Mouse (Mus musculus) c-Kit-positive CD71-positive TER-119-positive erythroid progenitor cells, embryonic 14.5 days (primary cell): Measurements from ENCODE around the gene Npcd.

Source experiments
- DNase-seq: peaks from one replicate; pipeline ENCODE4 v3.0.0-alpha.2; 2013; ENCODE audit warnings: low spot score

Npcd gene

DNA sequence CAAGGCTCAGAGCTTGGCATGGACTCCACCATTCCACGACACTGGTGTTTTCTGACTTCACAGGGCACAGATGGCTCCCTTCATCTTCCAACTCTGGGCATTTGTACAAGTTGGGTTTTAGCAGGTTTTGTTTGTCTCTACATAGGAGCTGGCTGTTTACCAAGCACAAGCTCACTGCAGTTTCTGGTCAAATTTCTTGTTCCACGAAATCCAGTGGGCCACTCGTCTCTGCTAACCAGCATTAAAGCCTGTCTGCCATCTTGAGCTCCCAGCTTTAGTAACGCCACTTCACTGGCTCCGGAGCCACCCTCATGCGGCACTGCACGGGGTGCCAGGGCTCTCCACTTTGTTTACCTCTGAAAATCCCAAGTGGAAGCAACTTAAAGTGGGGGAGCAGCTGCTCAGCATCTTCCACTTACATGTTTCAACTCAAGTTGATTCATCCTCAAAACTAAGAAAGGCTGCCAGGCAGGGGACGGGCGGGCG lies 67.4 kb downstream of the Npcd start:
- no peak for DNase-seq

DNA sequence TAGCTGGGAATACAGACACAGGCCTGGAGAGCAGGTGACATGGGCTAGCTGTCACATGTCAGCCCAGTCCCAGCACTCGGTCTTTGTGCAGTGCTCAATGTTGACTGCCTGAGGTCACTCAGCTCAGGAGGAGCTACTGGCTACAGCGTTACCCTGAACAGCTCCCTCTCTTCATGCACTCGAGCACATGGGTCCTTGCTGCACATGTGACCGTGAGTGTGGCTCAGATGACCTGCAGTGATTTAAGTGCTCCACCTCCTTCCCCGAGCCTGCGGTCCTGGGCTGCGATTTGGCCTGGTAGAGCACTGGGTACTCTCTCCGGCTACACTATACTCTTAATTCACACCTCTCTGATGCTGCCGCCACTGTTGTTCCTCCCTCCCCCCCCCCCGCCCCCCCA lies 67.9 kb downstream of the Npcd start:
- no peak for DNase-seq

DNA sequence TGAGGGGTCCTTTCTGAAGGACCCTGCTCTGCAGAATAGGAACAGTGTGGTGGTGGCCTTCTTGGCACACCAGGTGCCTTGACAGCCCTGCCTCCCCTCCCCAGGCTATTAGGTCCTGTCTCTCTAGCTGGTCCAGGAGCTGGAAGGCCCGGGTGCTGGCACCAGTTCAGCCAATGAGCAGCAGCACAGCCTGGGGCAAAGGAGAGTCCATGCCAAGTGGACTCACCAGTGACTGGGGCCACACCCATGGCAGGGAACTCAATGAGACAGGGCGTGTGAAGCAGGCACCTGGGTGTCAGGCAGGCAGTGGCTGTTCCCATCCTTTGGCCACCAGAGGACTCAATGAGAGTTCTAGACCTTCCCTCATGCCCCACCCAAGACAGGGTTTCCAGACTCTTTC lies 68.7 kb downstream of the Npcd start:
- no peak for DNase-seq

DNA sequence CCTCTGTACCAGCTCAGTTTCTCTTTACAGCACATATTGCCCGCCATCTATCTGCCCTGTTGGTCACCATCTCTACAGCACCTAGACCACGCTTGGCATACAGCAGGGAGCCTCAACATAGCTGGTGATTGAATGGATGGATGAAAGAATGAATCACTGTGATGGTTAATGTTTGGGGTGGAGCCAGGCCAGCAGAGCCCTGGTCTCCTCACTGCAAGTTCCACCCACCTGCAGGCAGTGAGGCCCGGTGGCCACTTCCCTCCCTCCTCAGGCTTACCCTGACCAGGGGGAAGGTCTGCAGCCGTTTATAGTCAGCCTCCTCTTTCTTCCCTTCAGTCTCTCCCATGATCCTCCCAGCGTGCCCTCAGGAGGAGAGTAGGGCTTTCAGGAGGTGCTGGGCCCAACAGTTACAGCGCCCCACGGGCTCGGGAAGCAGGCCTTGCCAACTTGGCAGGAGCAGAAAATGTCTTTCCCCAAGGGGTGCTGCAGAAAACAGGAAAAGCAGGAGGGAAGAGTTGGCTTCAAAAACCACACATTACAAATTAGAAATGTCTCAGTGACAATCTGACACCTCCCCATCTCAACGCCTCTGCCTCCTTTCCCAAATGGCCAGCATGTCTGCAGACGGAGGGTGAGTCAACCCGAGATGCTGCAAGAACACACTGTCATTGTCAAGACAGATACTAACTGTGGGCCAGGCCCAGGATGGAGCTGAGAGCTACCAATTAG lies 69.3 kb downstream of the Npcd start:
- DNase-seq: no peak

DNA sequence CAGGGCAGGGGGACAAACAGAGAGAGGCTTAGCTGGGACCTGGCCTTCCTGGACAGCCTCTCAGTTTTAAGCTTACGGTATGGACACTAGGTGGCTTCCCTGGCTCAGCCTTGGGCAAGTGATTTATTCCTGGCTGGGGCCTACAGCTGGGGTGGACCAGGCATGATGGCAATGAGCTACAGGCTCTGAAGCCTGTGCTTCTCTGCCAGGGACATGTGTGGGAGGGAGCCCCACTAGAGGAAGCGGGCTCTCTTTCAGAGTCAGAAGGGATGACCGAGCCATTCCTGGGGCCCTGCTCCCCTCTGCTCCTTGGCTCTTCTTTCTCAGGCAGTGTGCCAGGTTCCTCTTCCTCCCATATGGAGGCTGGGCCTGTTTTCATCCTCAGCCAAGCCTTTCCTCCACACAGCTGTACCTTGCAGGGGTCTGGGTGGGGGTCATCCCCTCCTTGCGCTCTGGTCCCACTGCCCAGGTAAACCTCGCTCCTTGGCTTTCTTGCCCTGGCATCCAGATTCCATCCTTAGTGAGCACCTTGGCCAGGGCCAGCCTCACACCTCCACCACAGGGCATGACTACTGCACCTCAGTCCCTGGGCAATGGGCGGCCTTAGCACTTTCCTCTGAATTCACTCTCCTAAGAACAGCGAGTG lies 70.3 kb downstream of the Npcd start:
- DNase-seq: no peak

DNA sequence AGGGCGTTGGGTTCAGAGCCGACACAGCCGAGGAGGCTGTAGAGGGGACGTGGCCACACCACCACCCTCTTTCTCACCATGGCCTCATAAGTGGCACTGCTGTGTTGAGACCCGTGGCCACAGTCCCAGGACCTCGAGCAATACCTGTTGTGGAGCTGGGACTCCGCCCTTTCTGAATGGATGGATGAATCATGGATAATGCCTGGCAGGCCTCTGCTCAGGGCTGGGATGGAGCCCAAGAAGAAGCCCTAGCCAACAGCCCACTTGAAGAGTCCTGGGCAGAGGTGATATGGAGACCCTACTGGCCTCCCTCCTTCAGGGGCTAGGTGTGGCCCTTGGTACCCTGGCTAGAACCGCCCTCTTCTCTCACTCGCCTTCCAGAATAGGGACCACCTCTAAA lies 71.0 kb downstream of the Npcd start:
- no peak for DNase-seq

DNA sequence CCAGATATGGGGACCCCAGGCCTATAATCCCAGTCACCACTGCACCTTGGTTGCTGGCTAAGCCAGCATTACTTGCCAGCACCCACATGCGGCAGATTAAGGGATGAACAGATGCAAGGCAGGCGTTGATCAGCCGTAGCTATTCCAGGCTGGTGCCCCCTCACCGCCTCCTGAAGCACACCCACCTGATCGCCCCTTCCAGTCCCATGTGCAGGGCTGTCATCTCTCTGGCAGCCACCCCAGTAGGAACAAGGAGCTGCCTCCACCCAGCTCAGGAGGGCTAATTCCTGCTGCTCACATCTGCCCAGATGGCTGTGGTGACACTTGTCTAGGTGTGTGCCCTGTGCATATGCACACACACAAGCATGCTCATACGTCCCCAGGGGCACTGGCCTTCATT lies 73.1 kb downstream of the Npcd start:
- no peak for DNase-seq

DNA sequence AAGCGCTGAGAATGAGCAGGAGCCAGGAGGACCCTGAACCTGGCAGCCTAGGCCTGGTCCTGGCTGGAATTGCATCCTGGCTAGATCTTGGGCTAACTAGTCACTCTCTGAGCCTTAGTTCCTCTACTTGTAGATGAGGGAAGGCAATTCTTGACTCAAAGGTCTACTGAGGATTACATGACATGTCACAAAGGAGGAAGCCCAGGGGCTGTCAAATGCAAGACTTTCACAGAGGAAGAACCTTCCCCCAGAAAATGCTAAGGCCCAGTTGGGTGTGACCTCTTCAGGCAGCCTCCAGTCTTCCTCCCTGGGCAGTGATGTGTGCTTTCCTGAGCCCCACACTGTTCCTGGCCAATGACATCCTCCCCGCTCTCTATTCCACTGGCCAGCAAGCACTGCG lies 76.9 kb downstream of the Npcd start:
- no peak for DNase-seq

DNA sequence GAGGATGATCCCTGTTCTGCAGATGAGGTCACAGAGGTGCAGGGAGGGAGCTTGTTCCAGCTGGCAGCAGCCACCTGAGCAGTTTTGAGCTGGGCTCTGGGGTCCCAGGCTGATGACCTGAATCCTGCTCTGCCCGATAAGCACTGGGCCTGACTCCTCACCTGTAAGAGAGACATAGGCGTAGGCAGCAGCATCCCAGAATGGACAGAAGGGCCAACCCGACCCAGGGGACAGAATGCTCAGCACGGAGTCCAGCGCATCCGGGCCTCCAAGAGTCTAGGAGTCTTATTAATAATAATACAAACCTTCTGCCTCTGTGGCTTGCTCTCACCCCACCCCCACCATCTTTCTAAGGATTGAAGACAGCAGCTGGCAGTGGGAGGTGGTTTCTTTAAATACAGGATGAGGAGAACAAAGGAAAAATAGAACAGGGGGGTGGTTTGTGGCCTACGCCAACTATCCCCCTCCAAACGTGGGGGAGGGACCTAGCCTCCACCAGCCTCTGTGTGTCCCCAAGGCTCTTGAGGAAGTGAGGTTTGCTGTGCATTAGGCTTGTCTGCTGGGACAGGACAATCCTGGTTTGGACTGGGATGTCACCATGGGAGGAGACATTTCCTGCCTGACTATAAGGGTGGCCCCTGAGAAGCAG lies 77.9 kb downstream of the Npcd start:
- no peak for DNase-seq

DNA sequence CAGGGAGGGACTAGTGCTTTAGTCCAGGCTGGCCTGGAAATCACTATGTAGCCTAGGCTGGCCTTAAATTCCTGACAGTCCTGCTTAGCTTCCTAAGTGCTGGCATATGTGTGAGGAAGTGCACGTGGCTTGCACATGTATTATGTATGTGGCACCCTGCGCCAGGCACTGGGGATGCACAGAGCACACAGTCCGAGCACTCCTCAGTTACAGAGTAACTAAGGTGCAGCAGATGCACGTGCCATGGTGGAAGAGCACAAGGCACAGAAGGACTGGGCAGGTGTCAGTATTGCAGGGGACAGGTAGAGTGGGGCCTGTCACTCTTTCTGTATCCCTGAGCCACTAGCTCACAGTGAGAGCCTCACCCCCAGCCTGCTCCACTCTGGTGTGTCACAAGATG lies 78.9 kb downstream of the Npcd start:
- no peak for DNase-seq

DNA sequence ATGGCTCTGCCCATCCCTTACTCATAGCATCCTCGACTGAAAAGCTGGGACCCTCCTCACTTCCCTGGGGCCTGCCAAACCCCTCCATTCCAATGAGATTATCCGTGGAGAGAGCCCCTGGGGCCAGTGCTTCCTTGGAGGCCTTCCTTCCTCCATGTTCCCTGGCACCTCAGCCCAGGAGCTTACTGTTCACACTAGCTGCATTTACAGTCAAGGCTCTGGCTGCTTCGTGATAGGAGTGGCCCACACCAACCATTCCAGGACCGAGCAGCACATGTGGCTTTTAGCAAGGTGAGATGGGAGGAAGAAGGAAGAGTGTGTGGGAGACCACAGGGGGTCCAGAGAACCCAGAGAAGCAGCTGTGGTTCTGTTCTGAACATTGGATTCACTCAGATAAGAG lies 80.2 kb downstream of the Npcd start:
- no peak for DNase-seq

DNA sequence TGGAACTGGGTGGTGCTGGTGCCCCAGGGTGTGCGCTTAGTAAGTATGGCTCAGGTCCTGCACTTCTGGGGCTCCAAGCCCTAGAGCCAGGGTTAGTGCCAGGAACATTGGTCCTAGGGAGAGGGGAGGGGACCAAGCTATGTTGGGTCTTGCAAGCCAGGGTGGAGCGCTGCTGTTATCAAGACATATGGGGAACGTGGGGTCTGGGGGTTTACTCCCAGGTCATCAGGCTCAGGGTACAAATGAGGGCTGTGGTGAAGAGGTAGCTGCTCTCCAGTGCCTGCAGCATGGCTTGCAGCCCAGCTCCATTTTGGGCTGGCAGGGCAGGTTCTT lies 80.7 kb downstream of the Npcd start:
- DNase-seq: no peak

DNA sequence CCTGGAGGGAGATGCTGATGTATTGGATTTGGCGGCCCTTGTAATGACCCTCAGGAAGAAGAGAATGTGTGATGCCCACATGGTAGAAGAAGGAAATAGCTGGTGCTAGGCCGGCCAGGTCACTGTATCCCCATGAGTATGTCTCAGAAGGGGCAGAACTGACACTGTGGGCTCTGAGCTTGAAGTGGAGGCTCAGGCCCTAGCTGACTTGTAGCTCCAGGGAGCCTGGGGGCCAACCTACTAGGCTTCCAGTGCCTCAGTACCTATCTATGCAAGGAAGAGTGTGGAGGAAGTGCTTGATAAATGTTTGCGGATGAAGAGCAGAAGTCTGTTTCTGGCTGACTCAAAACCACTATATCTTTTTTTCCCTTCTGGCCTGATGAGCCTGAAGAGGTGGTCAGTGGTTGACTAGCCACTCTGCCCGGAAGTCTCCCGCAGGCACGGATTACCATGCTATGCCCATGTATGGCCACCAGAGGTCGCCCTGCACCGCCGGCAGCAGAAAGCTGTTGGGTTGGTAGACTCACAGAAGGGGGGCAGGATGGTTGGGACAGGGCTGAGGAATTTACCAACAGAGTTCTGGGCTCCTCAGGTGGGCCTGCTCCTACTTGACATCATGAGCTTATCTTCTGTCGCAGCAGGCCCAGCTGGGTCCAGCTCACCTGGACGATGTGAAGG lies 81.2 kb downstream of the Npcd start:
- peak; percentile 44 for DNase-seq

DNA sequence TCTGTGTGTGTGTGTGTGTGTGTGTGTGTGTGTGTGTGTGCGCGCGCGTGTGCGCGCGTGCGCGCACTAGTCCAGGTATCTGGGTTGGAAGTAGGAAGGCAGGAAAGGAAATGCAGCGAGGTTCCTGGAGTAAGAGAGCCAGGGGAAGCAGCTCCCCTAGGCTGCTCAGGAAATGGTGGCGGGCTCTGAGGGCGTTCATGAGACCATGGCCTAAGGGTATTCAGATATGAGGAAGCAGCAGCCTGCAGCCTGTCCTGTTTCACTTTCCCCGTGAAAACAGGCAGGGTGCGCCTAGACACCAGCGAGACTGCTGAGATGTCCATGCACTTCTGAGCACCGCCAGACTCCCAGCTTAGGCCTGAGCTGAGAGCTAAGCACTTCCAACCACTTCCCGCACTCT lies 82.3 kb downstream of the Npcd start:
- DNase-seq: no peak

DNA sequence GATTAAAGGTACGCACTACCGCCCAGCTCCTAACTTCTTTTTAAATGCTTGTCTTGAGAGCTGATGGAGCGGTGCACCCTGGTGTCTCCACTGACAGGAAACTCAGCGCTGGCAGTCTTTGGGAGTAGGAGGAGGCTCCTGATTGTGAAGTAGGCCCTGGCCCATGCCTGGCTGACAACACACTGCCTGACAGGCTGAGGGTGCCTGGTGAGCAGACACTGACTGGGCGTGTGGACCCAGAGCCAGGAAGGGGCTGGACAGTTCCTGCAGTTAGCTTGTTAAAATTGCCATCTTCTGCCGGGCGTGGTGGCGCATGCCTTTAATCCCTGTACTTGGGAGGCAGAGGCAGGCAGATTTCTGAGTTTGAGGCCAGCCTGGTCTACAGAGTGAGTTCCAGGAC lies 83.8 kb downstream of the Npcd start:
- DNase-seq: no peak

DNA sequence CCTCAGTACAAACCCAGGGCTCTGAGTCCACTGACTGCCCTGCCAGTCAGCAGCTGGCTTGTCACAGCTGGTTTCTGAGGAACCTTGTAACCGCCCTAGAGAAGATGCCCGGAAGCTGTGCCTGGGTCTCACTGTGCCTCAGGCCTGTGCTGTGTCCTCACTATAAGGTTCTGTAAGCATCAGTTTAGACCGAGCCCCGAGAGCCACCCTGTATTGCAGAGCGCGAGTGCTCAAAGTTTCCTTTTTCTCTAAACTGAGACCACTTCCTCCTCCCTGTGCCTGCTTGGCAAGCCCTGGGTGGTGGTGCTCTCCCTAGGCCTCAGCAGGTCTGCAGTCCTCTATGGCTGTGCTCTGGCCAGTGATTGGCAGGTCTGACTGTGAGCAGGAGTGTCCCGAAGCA lies 84.9 kb downstream of the Npcd start:
- DNase-seq: no peak

DNA sequence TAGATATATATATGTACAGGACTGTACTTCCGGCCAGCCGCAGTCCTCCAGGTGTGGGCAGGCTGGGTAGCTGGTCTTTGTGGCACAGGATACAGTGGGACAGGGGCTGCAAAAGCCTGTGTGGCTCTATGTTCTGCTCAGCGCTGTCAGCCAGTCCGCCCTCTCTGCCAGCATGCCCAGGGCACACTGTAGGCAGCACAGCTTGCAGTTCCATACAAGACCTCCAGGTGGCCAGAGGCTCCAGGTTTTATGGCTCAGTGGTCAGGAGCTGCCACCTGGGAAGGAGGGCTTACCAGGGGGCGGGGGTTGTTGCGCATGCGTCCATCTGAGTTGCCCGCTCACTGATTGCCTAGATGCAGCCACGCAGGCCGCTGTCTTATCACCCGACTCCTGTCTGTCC lies 86.0 kb downstream of the Npcd start:
- DNase-seq: peak; percentile 37

DNA sequence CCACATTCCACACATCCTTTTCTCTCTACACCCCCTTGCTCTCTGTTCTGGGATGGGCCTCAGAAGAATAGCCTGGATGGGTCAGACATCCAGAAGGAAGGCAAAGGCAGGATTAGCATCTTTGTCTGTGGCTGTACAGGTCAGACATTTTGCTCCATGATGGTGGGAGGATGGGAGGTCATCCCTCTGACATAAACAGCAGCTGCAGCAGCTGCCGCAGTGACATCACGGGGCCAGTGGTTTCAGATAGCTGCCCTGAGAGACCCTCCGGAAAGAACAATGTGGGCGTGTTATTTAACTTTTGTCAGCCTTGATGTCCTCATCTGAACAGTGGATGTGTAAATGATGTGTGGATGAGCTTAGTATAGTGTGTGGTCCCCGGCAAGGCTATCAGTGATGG lies 88.2 kb downstream of the Npcd start:
- no peak for DNase-seq

DNA sequence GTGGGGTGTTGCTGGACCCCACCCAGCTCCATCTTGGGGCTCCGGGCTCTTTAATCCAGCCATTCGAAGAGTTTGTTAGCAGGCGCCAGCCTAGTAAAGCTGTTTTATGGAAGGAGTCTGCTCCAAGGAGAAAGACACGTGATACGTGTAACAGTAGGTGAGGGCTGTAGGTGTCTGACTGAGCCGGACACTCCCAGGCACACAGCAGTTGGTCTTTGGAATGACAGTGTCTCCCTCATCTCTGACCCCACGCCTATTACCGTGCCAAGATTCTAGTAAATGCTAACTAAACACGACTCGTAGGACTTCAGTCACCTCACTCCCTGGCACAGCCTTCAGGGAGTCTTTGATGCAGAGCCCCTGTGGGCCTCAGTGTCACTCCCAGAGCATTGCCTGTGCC lies 88.7 kb downstream of the Npcd start:
- DNase-seq: no peak

DNA sequence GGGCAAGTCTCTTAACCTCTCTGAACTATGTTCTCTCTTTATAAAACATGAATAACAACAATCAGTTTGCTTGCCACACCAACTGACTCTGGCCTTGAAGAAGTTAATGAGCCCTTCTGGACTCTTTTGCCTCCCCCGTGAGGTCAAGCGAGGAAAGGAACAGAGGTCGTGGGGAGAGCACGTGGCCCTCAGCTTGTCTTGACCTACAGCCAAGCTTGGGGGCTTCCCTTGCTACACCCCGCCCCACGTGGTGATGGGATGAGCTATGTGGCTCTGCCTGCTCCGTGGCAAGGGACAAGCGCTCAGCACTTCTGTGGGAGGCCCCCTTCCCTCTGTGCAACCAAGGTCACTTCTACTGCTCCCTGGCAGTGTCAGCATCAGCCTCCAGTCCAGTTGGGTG lies 89.3 kb downstream of the Npcd start:
- DNase-seq: no peak

DNA sequence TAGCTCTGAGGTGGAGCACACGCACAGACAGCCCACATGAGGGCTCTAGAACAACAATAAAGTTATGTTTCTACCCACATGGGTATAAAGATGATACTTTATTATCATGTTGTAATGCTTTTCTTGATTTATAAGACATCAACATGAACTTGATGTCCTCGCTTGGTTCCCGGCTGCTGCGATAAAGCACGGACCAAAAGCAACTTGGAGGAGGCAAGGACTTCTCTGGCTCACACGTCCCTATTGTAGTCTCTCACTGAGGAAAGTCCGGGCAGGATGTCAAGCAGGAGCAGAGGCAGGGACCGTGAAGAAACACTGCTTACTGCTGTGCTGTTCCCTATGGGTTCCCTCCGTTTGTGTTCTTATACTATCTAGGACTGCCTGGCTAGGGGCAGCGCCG lies 90.0 kb downstream of the Npcd start:
- no peak for DNase-seq

DNA sequence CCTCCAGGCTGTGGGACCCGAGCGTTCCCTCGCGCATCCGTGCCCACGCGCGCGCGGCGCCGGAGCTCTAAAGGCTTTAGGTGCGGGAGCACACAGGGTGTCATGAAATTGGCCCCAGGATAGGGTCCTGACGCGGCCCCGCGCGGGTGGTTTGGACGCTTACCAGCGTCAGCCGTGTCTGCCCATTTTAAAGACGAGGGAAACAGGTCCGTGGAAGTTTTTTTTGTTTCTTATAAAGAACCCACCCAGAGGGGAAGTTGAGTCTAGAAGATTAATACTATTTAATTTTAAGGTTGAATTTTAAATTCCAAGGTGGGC lies 91.4 kb downstream of the Npcd start:
- no peak for DNase-seq
